Mouse (Mus musculus) heart, postnatal 4 days (tissue): ENCODE data around the gene Pltp. TPM values are rescaled to one million over a fixed set of nuclear protein-coding genes. Genes with fewer than 3 reads are reported as not detected.
"Not testable (repeated sequence)": the region's sequence is repeated elsewhere in the genome, so short reads cannot be mapped to it uniquely, and the experiment has no call there.

Source experiments
- DNase-seq: peaks from one replicate; pipeline ENCODE4 v3.0.0; 2021
- total RNA-seq, 2 experiments: library from RNA; stranded (reverse); gene quantifications; 2 replicates each; pipeline ENCODE4 v1.2.3; 2021

Gene Pltp
- total RNA-seq, 2 experiments from 2014 or later = 13.2 to 20.5 TPM

- DNase-seq = peak; percentile 99
Observed at GRCm38 (mm10) chr2:164804533-164805331, 52.8 kb downstream of the Pltp start, which contains the start of the genes Acot8 and Zswim3. TSS of gene Acot8 (minus strand) at chr2:164804882. TSS of gene Zswim3 (plus strand) at chr2:164805098.

DNA sequence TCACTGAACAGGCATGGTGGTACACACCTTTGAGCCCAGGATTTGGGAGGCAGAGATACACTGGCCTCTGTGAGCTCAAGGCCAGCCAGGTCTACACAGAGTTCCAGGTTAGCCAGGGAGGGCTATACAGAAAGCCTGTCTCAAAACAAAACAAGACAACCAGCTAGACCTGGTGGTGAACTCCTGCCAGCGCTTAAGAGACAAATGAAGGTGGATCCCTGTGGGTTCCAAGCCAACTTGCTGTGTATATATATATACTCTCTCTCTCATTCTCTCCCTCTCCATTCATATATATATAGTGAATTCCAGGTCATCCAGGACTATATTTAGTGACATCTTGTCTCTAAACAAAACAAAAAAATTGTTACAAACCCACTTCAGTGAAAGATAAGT lies 53.6 kb downstream of the Pltp start:
- DNase-seq = no peak

- DNase-seq = no peak
Observed at GRCm38 (mm10) chr2:164803201-164803920, 54.1 kb downstream of the Pltp start.

DNA sequence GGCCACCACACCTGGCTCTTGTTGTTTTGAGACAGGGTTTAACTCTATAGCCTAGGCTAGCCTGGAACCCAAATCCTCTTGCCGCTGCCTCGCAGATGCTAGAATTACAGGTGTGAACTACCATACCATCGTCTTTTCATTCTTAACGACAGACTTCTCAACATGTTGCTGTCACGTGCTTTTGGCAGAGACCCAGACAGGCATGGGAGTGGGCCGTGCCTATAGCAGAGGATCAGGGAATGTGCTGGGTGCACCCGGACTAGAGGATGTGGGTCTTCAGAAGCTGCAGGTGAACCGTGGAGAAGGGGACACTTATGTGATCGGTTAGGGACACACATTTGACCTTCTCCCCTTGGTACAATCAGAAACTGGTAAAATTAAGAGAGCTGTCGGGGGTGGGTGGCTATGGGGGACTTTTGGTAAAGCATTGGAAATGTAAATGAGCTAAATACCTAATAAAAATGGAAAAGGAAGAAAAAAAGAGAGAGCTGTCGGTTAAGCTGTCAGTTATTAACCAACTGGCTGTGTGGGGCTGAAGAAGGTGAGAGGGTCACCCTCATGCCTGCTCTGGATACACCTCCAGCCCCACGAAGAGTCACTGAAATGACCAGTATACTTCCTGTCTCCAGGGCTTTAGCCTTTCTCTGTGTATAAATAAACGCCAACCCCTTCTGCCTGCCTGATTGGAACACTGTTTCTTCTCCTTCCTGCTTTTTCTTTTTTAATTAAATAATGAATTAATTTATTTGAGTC lies 57.1 kb downstream of the Pltp start:
- DNase-seq = no peak

DNA sequence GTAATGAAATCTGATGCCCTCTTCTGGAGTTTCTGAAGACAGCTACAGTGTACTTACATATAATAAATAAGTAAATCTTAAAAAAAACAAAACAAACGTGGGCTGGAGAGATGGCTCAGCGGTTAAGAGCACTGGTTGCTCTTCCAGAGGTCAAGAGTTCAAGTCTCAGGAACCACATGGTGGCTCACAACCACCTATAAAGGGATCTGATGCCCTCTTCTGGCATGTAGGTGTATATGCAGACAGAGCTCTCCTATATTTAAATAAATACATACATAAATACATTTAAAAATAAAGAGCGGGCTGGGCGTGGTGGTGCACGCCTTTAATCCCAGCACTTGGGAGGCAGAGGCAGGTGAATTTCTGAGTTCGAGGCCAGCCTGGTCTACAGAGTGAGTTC lies 59.0 kb downstream of the Pltp start:
- not testable (repeated sequence) for DNase-seq

GRCm38 (mm10) chr2:164795868-164796267 lies 61.6 kb downstream of the Pltp start:
- DNase-seq = no peak

GRCm38 (mm10) chr2:164794293-164794692 lies 63.2 kb downstream of the Pltp start:
- DNase-seq = peak; percentile 92

DNA sequence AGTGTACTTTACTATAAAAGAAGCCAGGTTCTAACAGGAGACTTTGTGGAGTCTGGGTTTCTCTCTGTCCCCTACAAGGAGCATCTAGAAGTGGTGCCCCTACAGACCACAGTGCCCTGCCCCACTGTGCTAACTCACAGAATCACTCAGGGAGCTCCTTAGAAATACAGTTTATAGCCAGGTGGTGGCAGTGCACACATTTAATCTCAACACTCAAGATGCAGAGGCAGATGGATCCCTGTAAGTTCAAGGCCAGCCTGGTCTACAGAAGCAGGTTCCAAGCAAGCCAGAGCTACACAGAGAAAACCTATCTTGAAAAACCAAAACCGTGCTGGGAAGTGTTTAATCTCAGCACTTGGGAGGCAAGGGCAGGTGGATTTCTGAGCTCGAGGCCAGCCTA lies 63.7 kb downstream of the Pltp start:
- no peak for DNase-seq

GRCm38 (mm10) chr2:164793236-164793635 lies 64.3 kb downstream of the Pltp start:
- peak; percentile 75 for DNase-seq

DNA sequence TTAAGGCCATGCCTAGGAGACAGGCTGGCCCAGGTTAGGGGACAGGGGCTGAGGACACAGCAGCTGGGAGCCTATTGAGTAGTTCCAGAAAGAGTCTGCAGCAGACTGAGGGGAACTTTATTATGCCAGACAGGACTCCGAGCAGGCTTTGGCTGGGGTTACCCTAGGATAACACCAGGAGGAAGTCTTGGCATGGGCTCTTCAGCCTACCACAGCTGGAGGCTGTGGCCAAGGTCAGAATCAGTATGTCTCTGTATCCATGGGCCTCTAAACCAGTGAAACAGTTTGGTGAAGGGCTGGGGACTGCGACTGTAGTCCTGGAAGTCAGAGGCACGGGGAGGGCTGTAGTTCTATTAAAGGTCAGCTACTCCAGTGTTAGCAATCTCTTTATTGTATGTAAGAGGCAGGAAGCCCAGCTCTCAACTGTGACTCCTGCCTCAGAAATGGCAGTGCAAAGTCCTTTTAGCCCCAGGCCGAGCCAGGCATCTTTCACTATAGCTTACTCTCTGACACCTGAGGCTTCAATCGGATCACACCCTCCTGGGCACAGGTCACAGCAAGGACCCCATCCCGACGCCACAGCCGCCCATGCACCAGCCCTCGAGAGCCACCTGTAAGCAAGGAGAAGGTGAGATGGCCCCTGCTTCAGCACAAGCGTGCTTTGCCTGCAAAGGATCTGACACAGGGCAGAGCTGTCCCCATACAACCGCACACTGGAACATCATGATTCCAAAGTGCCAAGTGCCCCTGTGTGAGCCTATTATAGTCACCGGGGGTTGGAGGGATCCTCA lies 64.9 kb downstream of the Pltp start:
- DNase-seq = no peak

DNA sequence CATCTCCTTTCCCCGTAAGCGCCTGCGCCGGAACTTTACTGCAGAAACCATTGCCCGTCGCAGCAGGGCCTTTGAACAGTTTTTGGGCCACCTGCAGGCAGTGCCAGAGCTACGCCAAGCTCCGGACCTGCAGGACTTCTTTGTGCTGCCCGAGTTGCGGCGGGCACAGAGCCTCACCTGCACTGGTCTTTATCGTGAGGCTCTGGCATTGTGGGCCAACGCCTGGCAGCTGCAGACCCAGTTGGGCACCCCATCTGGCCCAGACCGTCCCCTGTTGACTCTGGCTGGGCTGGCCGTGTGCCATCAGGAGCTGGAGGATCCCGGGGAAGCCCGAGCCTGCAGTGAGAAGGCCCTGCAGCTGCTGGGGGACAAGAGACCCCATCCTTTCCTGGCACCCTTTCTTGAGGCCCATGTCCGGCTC lies 65.7 kb downstream of the Pltp start:
- no peak for DNase-seq

DNA sequence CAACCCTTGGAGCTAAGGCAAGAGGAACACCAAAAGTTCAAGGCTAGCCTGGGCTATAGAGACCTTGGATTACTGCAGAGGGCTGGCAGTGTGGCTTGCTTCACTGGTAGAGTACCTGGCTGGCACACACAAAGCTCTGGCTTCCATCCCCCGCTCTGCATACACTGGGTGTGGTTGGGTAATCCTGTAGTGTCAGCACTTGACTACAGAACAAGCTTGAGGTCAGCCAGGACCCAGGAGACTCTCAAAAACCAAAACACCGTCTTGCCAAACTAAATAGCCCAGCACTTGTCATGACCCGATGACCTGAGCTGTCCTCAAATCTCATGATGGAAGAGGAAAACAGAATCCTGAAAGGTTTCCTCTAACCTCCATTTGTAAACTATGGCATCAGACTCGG lies 67.1 kb downstream of the Pltp start:
- DNase-seq = no peak

Other genes with a start within 250 kb of the Pltp start
- not detected for gene Wfdc6b, start 244.2 kb downstream of the Pltp start, total RNA-seq
- not detected for gene Wfdc8, start 244.1 kb downstream of the Pltp start, total RNA-seq
- not detected for gene Wfdc16, start 218.9 kb downstream of the Pltp start, total RNA-seq
- gene Wfdc10, start 201.7 kb downstream of the Pltp start, total RNA-seq = not detected
- gene Wfdc9, start 201.1 kb downstream of the Pltp start, total RNA-seq = not detected
- not detected for gene Wfdc11, start 183.6 kb downstream of the Pltp start, total RNA-seq
- not detected for gene Wfdc13, start 172.6 kb downstream of the Pltp start, total RNA-seq
- not detected for gene Spint4, start 159.2 kb downstream of the Pltp start, total RNA-seq
- not detected for gene Spint5, start 142.4 kb downstream of the Pltp start, total RNA-seq
- gene Wfdc3, start 111.8 kb downstream of the Pltp start, total RNA-seq = under 1 TPM; 0.26 to 0.27 TPM
- gene Dnttip1, start 111.7 kb downstream of the Pltp start, total RNA-seq = 10 to 100 TPM; 41.2 to 42.0 TPM
- gene Ube2c, start 87.8 kb downstream of the Pltp start, total RNA-seq = 100 to 1,000 TPM; 130 to 144 TPM
- gene Tnnc2, start 77.7 kb downstream of the Pltp start, total RNA-seq = 10 to 100 TPM in 1 of 2 experiments, not detected in 1; 10.8 TPM
- 10 to 100 TPM; 22.9 to 24.1 TPM for gene Snx21, start 71.9 kb downstream of the Pltp start, total RNA-seq
- 10 to 100 TPM; 13.1 to 13.5 TPM for gene Acot8, start 52.8 kb downstream of the Pltp start, total RNA-seq
- gene Zswim3, start 52.6 kb downstream of the Pltp start, total RNA-seq = 1 to 10 TPM; 1.8 to 2.3 TPM
- gene Zswim1, start 35.0 kb downstream of the Pltp start, total RNA-seq = 1 to 10 TPM; 5.0 to 5.8 TPM
- 1 to 10 TPM in 1 of 2 experiments, under 1 TPM in 1; 0.92 to 1.9 TPM for gene Spata25, start 29.2 kb downstream of the Pltp start, total RNA-seq
- gene Ctsa, start 24.8 kb downstream of the Pltp start, total RNA-seq = 100 to 1,000 TPM; 101 to 104 TPM
- gene Neurl2, start 24.3 kb downstream of the Pltp start, total RNA-seq = 10 to 100 TPM; 33.3 to 34.0 TPM
- gene Pcif1, start 21.6 kb upstream of the Pltp start, total RNA-seq = 10 to 100 TPM; 47.0 to 48.2 TPM
- gene Zfp335, start 54.0 kb upstream of the Pltp start, total RNA-seq = 10 to 100 TPM; 14.7 to 15.8 TPM
- under 1 TPM; 0.48 to 0.63 TPM for gene Mmp9, start 83.1 kb upstream of the Pltp start, total RNA-seq
- 1 to 10 TPM in 1 of 2 experiments, under 1 TPM in 1; 0.90 to 1.1 TPM for gene Slc12a5, start 103.1 kb upstream of the Pltp start, total RNA-seq
- 10 to 100 TPM; 29.1 to 30.2 TPM for gene Ncoa5, start 177.2 kb upstream of the Pltp start, total RNA-seq
- 1 to 10 TPM; 4.9 to 5.3 TPM for gene Cd40, start 197.9 kb upstream of the Pltp start, total RNA-seq
- gene 1700025C18Rik, start 233.0 kb upstream of the Pltp start, total RNA-seq = not detected